Mouse (Mus musculus): ENCODE data around the gene Klhdc8a. TPM values are rescaled to one million over a fixed set of nuclear protein-coding genes. Genes with fewer than 3 reads are reported as not detected.

The Klhdc8a gene
- polyA plus RNA-seq, 1 experiment from 2014 or later, result 0.19 TPM

Other genes starting within 250 kb of the Klhdc8a start
- gene Mfsd4a, start 230.6 kb upstream of the Klhdc8a start, polyA plus RNA-seq (2014; fragmentation: Nextera tagmentation; extraction: Ambion mirVana), result 13.4 TPM in 2 replicates
- 7.6 and 7.7 TPM in 2 replicates for gene Cdk18, start 158.9 kb upstream of the Klhdc8a start, polyA plus RNA-seq (2014; fragmentation: Nextera tagmentation; extraction: Ambion mirVana)
- 0.27 and 0.52 TPM in 2 replicates for gene Lemd1, start 107.2 kb upstream of the Klhdc8a start, polyA plus RNA-seq (2014; fragmentation: Nextera tagmentation; extraction: Ambion mirVana)
- gene AC124108.1, start 107.2 kb upstream of the Klhdc8a start, polyA plus RNA-seq (2014; fragmentation: Nextera tagmentation; extraction: Ambion mirVana), result 0.09 TPM in 1 of 2 replicates, not detected in the other
- gene Gm10188, start 68.9 kb upstream of the Klhdc8a start, polyA plus RNA-seq (2014; fragmentation: Nextera tagmentation; extraction: Ambion mirVana), result not detected in 2 replicates
- gene Nuak2, start 17.5 kb downstream of the Klhdc8a start, polyA plus RNA-seq (2014; fragmentation: Nextera tagmentation; extraction: Ambion mirVana), result 2.1 and 4.4 TPM in 2 replicates
- gene Tmcc2, start 92.7 kb downstream of the Klhdc8a start, polyA plus RNA-seq (2014; fragmentation: Nextera tagmentation; extraction: Ambion mirVana), result 6.4 and 7.8 TPM in 2 replicates
- gene Dstyk, start 118.9 kb downstream of the Klhdc8a start, polyA plus RNA-seq (2014; fragmentation: Nextera tagmentation; extraction: Ambion mirVana), result 11.4 and 13.1 TPM in 2 replicates
- 40.3 and 44.2 TPM in 2 replicates for gene Rbbp5, start 178.7 kb downstream of the Klhdc8a start, polyA plus RNA-seq (2014; fragmentation: Nextera tagmentation; extraction: Ambion mirVana)
- gene Tmem81, start 207.6 kb downstream of the Klhdc8a start, polyA plus RNA-seq (2014; fragmentation: Nextera tagmentation; extraction: Ambion mirVana), result 1.6 and 2.1 TPM in 2 replicates
- 0.32 and 1.2 TPM in 2 replicates for gene Cntn2, start 244.6 kb downstream of the Klhdc8a start, polyA plus RNA-seq (2014; fragmentation: Nextera tagmentation; extraction: Ambion mirVana)